Mouse (Mus musculus): ENCODE data around the gene Gapvd1. TPM values are rescaled to one million over a fixed set of nuclear protein-coding genes. Genes with fewer than 3 reads are reported as not detected.

The Gapvd1 gene
- polyA plus RNA-seq, 1 experiment from 2014 or later: 79.7 TPM

GRCm38 (mm10) chr2:34741390-34742159 lies 13.5 kb downstream of the Gapvd1 start:
- ATAC-seq (ENCODE audit: insufficient number of reproducible peaks, low FRiP score, low TSS enrichment, low read depth): no peak
- 0 out of 2 replicates have a peak, but pooled peaks cover 2% of the 10 kb centered on the region for H3K4me1 ChIP-seq
- WGBS: 89% methylated on average over 12 of the region's 12 CpGs

DNA sequence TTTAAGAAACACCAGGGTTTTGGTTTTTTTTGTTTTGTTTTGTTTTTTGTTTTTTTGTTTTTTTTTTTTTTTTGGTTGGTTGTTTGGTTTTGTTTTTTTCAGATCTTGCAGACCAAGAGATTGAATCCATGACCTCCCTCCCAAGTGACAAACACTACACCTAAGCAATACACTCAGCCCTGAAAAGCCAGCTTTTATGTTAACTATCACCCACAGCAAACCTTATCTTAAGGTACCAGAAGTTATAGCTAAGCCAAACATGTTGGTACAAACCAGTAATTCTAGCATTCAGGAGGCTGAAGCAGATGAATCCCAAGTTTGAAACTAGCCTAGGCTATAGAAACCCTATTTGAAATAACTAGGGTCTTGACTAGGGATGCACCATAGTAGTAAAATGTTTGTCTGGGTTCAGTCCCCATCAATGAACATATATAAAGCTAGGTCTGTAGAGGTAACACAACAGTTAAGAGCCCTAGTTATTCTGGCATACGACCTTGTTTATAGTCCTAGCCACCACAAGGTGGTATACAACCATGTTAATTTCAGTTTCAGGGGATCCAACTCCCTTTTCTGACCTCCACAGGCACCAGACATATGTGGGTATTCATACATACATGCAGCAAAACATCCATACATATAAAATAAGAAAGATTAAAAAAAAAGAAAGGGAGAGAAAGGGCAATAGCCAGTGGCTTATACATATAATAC lies 15.2 kb downstream of the Gapvd1 start:
- Histone ChIP-seq H3K4me2 (replicated peaks) (no peak overlapping the region), H3K9ac (no peak overlapping the region), H3K9me3 (replicated peaks) (no peaks in the 10 kb centered on the region), H3K36me3 (0 out of 2 replicates have a peak, but pooled peaks cover 2% of the 10 kb centered on the region), H3K4me1 (0 out of 2 replicates have a peak, but pooled peaks cover 2% of the 10 kb centered on the region), H3K27ac (replicated peaks) (no peak overlapping the region), H3K4me3 (replicated peaks) (no peak overlapping the region), H3K27me3 (no peaks in the 10 kb centered on the region)
- no peak for ATAC-seq (ENCODE audit: insufficient number of reproducible peaks, low FRiP score, low TSS enrichment, low read depth)
- WGBS: 74% methylated on average over 1 of the region's 1 CpGs

More at GRCm38 (mm10) chr2:34741390-34742159, 13.5 kb downstream of the Gapvd1 start:
- H3K9me3 ChIP-seq (replicated peaks): no peaks in the 10 kb centered on the region
- H3K4me2 ChIP-seq (replicated peaks): no peak overlapping the region
- no peak overlapping the region for H3K27ac ChIP-seq (replicated peaks)
- no peak overlapping the region for H3K4me3 ChIP-seq (replicated peaks)
- H3K9ac ChIP-seq: no peak overlapping the region
- 0 out of 2 replicates have a peak, but pooled peaks cover 6% of the 10 kb centered on the region for H3K36me3 ChIP-seq
- no peaks in the 10 kb centered on the region for H3K27me3 ChIP-seq

DNA sequence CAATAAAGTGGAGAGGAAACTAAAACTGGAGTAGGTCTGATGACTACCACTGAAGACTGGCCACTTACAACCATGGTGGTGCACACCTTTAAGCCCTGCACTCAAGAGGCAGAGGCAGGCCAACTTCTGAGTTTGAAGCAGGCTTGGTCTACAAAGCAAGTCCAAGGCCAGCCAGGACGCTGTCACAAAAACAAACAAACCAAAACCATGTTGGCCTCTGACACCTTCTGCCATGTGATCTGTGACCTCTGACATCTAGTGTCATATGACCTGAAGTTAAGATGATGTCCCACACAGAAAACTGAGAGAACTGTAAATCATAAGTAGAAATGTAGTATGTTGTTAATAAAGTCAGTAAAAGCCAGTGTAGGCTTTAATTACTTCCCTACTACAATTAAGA lies 17.1 kb downstream of the Gapvd1 start:
- WGBS: 56% methylated on average over 1 of the region's 1 CpGs
- H3K36me3 ChIP-seq: no peaks in the 10 kb centered on the region
- ATAC-seq (ENCODE audit: insufficient number of reproducible peaks, low FRiP score, low TSS enrichment, low read depth): no peak
- no peak overlapping the region for H3K27ac ChIP-seq (replicated peaks)
- no peaks in the 10 kb centered on the region for H3K27me3 ChIP-seq
- H3K4me2 ChIP-seq (replicated peaks): no peak overlapping the region
- no peak overlapping the region for H3K9ac ChIP-seq
- H3K9me3 ChIP-seq (replicated peaks): no peaks in the 10 kb centered on the region
- 0 out of 2 replicates have a peak, but pooled peaks cover 2% of the 10 kb centered on the region for H3K4me1 ChIP-seq
- no peak overlapping the region for H3K4me3 ChIP-seq (replicated peaks)

DNA sequence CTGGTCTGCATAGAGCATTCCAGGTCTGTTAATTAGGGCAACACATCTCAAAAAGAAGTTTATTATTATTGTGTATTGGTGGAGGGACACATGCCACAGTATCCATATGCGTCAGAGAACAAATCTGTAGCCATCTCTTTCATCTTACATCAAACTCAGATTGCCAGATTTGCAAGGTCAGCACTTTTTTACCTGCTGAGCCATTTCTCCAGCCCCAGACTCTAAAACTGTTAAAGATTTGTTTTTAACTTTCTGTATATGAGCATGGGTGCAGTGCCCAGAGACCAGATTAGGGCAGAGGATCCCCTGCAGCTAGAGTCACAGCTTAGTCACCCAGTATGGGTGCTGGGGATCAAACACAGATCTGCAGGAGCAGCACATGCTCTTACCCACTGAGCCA lies 18.4 kb downstream of the Gapvd1 start:
- no peak for ATAC-seq (ENCODE audit: insufficient number of reproducible peaks, low FRiP score, low TSS enrichment, low read depth)
- Histone ChIP-seq H3K27me3 (no peaks in the 10 kb centered on the region), H3K27ac (replicated peaks) (no peak overlapping the region), H3K4me1 (no peaks in the 10 kb centered on the region), H3K9me3 (replicated peaks) (no peaks in the 10 kb centered on the region), H3K36me3 (no peaks in the 10 kb centered on the region), H3K4me2 (replicated peaks) (no peak overlapping the region), H3K9ac (no peak overlapping the region), H3K4me3 (replicated peaks) (no peak overlapping the region)
- WGBS: 73% methylated on average over 1 of the region's 1 CpGs

DNA sequence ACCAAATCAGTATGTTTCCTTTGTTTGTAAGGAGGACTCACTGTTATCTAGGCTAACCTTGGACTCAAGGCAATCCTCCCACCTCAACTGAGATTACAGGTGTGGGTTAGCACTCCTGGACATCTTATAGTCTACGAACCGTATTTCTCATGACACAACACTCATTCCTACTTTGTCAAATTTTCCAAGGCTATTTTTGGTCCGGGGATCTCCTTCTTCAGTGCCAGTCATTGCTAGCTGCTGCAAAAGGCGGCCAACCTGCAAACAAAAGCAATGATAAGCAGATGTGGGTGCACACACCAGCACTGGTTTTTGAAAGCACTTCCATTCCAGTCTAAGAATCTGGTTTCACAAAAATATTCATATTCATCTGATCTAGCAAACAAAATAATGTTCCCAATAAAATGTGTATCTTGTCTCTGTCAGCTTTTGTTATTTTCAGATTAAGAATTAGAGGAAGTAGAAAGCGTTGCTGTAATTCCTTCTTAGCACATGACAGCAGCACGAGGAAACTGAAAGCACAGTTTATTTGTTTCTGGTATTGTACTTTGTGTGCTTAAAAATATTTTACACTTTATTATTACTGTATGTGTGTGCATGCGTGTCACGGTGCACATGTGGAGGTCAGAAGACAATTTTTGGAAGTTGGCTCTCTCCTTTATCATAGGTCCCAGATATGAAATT lies 27.8 kb downstream of the Gapvd1 start:
- ATAC-seq (ENCODE audit: insufficient number of reproducible peaks, low FRiP score, low TSS enrichment, low read depth): no peak
- Histone ChIP-seq H3K27ac (replicated peaks) (no peak overlapping the region), H3K4me2 (replicated peaks) (no peak overlapping the region), H3K9me3 (replicated peaks) (no peaks in the 10 kb centered on the region), H3K4me3 (replicated peaks) (no peak overlapping the region), H3K9ac (no peak overlapping the region), H3K36me3 (peaks cover 34% of the 10 kb centered on the region), H3K4me1 (no peaks in the 10 kb centered on the region), H3K27me3 (no peaks in the 10 kb centered on the region)
- WGBS: 89% methylated on average over 8 of the region's 8 CpGs

DNA sequence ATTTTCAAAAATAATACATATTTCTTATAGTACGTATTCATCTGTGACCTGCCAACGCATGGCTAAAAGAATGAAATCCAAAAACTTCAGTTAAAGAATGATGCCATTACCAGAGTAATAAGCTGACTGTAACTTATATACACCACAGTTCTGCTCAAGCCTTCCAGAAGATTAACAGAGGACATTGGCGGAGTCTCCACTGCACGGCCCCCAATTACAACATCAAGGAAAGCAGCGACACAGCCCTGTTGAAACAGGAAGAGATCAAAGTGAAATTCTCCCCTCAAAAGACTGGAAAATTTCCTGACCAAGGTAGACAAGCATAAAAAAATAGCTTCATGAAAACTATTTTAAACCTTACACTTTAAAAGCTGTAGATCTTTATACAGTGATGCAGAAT lies 29.8 kb downstream of the Gapvd1 start:
- H3K36me3 ChIP-seq: peaks cover 46% of the 10 kb centered on the region

GRCm38 (mm10) chr2:34718196-34718595 lies 36.8 kb downstream of the Gapvd1 start:
- Histone ChIP-seq H3K4me3 (replicated peaks) (no peak overlapping the region), H3K4me1 (no peaks in the 10 kb centered on the region), H3K36me3 (peaks cover 70% of the 10 kb centered on the region), H3K9ac (no peak overlapping the region), H3K27me3 (no peaks in the 10 kb centered on the region), H3K4me2 (replicated peaks) (no peak overlapping the region), H3K27ac (replicated peaks) (no peak overlapping the region), H3K9me3 (replicated peaks) (no peaks in the 10 kb centered on the region)
- ATAC-seq (ENCODE audit: insufficient number of reproducible peaks, low FRiP score, low TSS enrichment, low read depth): no peak
- 78% methylated on average over 2 of the region's 2 CpGs for WGBS

More for the DNA sequence above, 29.8 kb downstream of the Gapvd1 start:
- H3K9ac ChIP-seq: no peak overlapping the region
- H3K27ac ChIP-seq (replicated peaks): no peak overlapping the region
- H3K4me1 ChIP-seq: no peaks in the 10 kb centered on the region
- H3K9me3 ChIP-seq (replicated peaks): no peaks in the 10 kb centered on the region
- no peak overlapping the region for H3K4me3 ChIP-seq (replicated peaks)
- WGBS: 89% methylated on average over 5 of the region's 5 CpGs
- ATAC-seq (ENCODE audit: insufficient number of reproducible peaks, low FRiP score, low TSS enrichment, low read depth): no peak
- no peaks in the 10 kb centered on the region for H3K27me3 ChIP-seq
- H3K4me2 ChIP-seq (replicated peaks): no peak overlapping the region

GRCm38 (mm10) chr2:34711904-34712303 lies 43.1 kb downstream of the Gapvd1 start:
- H3K4me2 ChIP-seq (replicated peaks): no peak overlapping the region
- ATAC-seq (ENCODE audit: insufficient number of reproducible peaks, low FRiP score, low TSS enrichment, low read depth): no peak
- H3K4me3 ChIP-seq (replicated peaks): no peak overlapping the region
- no peak overlapping the region for H3K27ac ChIP-seq (replicated peaks)
- no peaks in the 10 kb centered on the region for H3K9me3 ChIP-seq (replicated peaks)
- no peaks in the 10 kb centered on the region for H3K27me3 ChIP-seq
- 94% methylated on average over 6 of the region's 6 CpGs for WGBS
- H3K36me3 ChIP-seq: peaks cover 75% of the 10 kb centered on the region
- H3K9ac ChIP-seq: no peak overlapping the region
- no peaks in the 10 kb centered on the region for H3K4me1 ChIP-seq

DNA sequence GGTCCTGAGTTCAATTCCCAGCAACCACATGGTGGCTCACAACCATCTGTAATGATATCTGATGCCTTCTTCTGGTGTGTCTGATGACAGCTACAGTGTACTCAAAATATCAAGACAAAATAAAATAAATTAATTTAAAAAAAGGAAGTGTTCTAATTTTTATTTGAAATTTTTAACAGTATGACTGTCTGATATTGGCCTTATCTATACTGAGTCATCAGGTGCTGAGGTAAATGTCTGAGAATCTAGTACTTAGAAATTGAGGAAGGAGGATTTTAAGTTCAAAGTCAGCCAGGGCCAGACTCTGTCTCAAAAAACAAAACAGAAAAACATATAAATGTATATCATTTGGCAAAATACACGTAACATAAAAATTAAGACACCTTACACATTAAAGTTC lies 46.4 kb downstream of the Gapvd1 start:
- H3K9me3 ChIP-seq (replicated peaks): no peaks in the 10 kb centered on the region
- 95% methylated on average over 1 of the region's 1 CpGs for WGBS
- H3K4me2 ChIP-seq (replicated peaks): no peak overlapping the region
- no peak overlapping the region for H3K9ac ChIP-seq
- no peaks in the 10 kb centered on the region for H3K27me3 ChIP-seq
- H3K36me3 ChIP-seq: peaks cover 82% of the 10 kb centered on the region
- H3K4me3 ChIP-seq (replicated peaks): no peak overlapping the region
- no peak overlapping the region for H3K27ac ChIP-seq (replicated peaks)
- ATAC-seq (ENCODE audit: insufficient number of reproducible peaks, low FRiP score, low TSS enrichment, low read depth): no peak
- H3K4me1 ChIP-seq: no peaks in the 10 kb centered on the region

- no peaks in the 10 kb centered on the region for H3K27me3 ChIP-seq
- H3K4me3 ChIP-seq (replicated peaks): no peak overlapping the region
- ATAC-seq (ENCODE audit: insufficient number of reproducible peaks, low FRiP score, low TSS enrichment, low read depth): no peak
- H3K4me2 ChIP-seq (replicated peaks): no peak overlapping the region
- no peak overlapping the region for H3K27ac ChIP-seq (replicated peaks)
- no peak overlapping the region for H3K9ac ChIP-seq
- H3K4me1 ChIP-seq: no peaks in the 10 kb centered on the region
- peaks cover 68% of the 10 kb centered on the region for H3K36me3 ChIP-seq
- no peaks in the 10 kb centered on the region for H3K9me3 ChIP-seq (replicated peaks)
These were observed 58.4 kb downstream of the Gapvd1 start for GRCm38 (mm10) chr2:34696592-34696991.

GRCm38 (mm10) chr2:34692861-34693260 lies 62.2 kb downstream of the Gapvd1 start:
- Histone ChIP-seq H3K27me3 (no peaks in the 10 kb centered on the region), H3K9me3 (replicated peaks) (no peaks in the 10 kb centered on the region), H3K4me2 (replicated peaks) (no peak overlapping the region), H3K27ac (replicated peaks) (no peak overlapping the region), H3K4me1 (no peaks in the 10 kb centered on the region), H3K4me3 (replicated peaks) (no peak overlapping the region), H3K36me3 (peaks cover 71% of the 10 kb centered on the region), H3K9ac (no peak overlapping the region)
- no peak for ATAC-seq (ENCODE audit: insufficient number of reproducible peaks, low FRiP score, low TSS enrichment, low read depth)
- WGBS: 92% methylated on average over 10 of the region's 10 CpGs
